Mouse (Mus musculus): ENCODE measurements around the gene Pcsk4.

DNA sequence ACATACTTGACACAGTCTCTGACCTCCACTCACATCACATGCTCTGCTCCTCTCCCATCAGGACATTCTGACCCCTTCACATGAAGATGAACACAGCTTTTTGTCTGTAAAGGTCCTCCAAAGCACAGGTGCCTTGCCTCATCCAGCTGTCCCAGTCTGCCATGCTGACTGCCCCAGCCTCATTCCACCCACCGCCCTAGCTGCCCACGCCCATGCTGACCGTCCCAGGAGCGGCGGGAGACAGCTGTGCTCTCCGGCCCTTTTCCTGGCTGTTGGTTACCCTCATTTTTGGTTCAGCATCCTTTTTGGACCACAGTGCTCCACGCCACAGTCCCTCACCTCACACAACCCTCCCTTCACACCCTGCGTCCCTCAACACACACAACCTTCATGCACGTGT lies 50.9 kb downstream of the Pcsk4 start:
- TF ChIP-seq EP300 (IDR thresholded peaks at IDR 0.05; ENCODE audit: insufficient read depth, low read depth, low read length) (no peak), POLR2A (IDR thresholded peaks at IDR 0.05; ENCODE audit: insufficient read depth, low read depth, low read length) (no peak), CTCF (IDR thresholded peaks at IDR 0.05) (no peak)
